28 mouse cellular contexts compared by ENCODE assay signal in the genomic region with DNA sequence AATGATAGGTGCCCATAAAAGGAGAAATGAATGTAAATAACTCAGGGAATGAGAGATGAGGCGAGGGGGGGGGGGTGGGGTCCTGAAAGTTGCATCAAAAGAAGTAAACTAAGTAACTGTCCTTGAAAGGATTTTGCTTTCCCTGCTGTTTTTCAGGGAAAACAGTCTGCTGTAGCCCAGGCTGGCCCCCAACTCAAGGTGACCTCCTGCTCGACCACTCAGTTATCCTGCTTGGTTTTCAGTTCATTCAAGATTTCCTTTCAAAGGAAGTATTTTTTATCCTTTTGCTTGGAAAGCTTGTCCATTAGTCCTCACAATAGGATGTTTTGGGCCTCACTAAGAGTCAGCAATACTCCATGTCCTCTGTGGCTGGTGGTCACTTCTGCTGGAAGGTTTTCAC.
DNase-seq lines count a peak whose midpoint lies in the region; ATAC-seq and TF ChIP-seq lines count a peak whose summit lies in the region.
"Had no signal": no experiment of that assay in that cellular context is flagged by ENCODE, and none has a peak within 500 bp of the region (broad histone marks: within the 10 kb centered on the region; RNA-seq: fewer than 3 reads in every experiment).

No protein-coding gene starts in this region.

- H3K9me3 ChIP-seq in heart, embryonic 10.5 days: no peaks in the 10 kb centered on the region
- no peaks in the 10 kb centered on the region for H3K9me3 ChIP-seq in hindbrain, embryonic 13.5 days
- H3K9me3 ChIP-seq in hindbrain, postnatal 0 days (ENCODE audit: low read length): no peaks in the 10 kb centered on the region
- no peaks in the 10 kb centered on the region for H3K9me3 ChIP-seq in neural tube, embryonic 15.5 days (replicated peaks)
- no peaks in the 10 kb centered on the region for H3K9me3 ChIP-seq in midbrain, postnatal 0 days (ENCODE audit: low read length)
- H3K9me3 ChIP-seq: embryonic facial prominence, embryonic 12.5 days; forebrain, embryonic 12.5 days; G1E; kidney, embryonic 15.5 days; limb, embryonic 15.5 days; lung, embryonic 15.5 days; megakaryocyte, embryonic 14.5 days had no signal

- no peak for DNase-seq in heart, embryonic 10.5 days (ENCODE audit: low spot score)
- DNase-seq in heart, adult 18-20 months: no peak
- no peak for DNase-seq in hindbrain, postnatal 0 days (ENCODE audit: low spot score)
- DNase-seq in neural tube, embryonic 10.5 days (ENCODE audit: extremely low spot score, low spot score): no peak
- no peak for DNase-seq in midbrain, postnatal 0 days (ENCODE audit: low spot score)
- DNase-seq in natural killer cell, adult 2 months (ENCODE audit: low spot score in 2 of 2): no peak
- DNase-seq: B cell, adult 2 months; cerebellum, adult 11-12 months; cerebellum, postnatal 10 days; gastrocnemius, postnatal 10 days; kidney, adult 11 months; kidney, postnatal 36 days; left cerebral cortex, postnatal 4 days; right cerebral cortex, adult 18-20 months; right cerebral cortex, postnatal 4 days; thymus, postnatal 14 days had no signal

- 83% methylated on average over 2 of the region's 2 CpGs for WGBS in heart, embryonic 10.5 days
- 72% methylated on average over 2 of the region's 2 CpGs for WGBS in hindbrain, embryonic 13.5 days
- 80% methylated on average over 2 of the region's 2 CpGs for WGBS in hindbrain, postnatal 0 days
- 70% methylated on average over 2 of the region's 2 CpGs for WGBS in neural tube, embryonic 15.5 days
- WGBS in midbrain, postnatal 0 days: 74% methylated on average over 2 of the region's 2 CpGs

- peaks cover 20% of the 10 kb centered on the region for H3K4me1 ChIP-seq in heart, embryonic 10.5 days
- H3K4me1 ChIP-seq in hindbrain, embryonic 13.5 days (replicated peaks): peaks cover 33% of the 10 kb centered on the region
- 0 out of 2 replicates have a peak, but pooled peaks cover 10% of the 10 kb centered on the region for H3K4me1 ChIP-seq in hindbrain, postnatal 0 days (ENCODE audit: insufficient read depth, low read length)
- H3K4me1 ChIP-seq in neural tube, embryonic 15.5 days: peaks cover 24% of the 10 kb centered on the region
- H3K4me1 ChIP-seq in midbrain, postnatal 0 days (ENCODE audit: insufficient read depth, low read length): peaks cover 10% of the 10 kb centered on the region
- H3K4me1 ChIP-seq: embryonic facial prominence, embryonic 12.5 days; limb, embryonic 15.5 days; megakaryocyte, embryonic 14.5 days had no signal

- no peaks in the 10 kb centered on the region for H3K27me3 ChIP-seq in heart, embryonic 10.5 days (ENCODE audit: insufficient read depth, poor library complexity, severe bottlenecking)
- H3K27me3 ChIP-seq in hindbrain, embryonic 13.5 days: no peaks in the 10 kb centered on the region
- no peaks in the 10 kb centered on the region for H3K27me3 ChIP-seq in hindbrain, postnatal 0 days (ENCODE audit: insufficient read depth, low read length)
- H3K27me3 ChIP-seq in neural tube, embryonic 15.5 days (replicated peaks): no peaks in the 10 kb centered on the region
- H3K27me3 ChIP-seq in midbrain, postnatal 0 days (ENCODE audit: insufficient read depth, low read length): no peaks in the 10 kb centered on the region
- H3K27me3 ChIP-seq: CH12.LX; embryonic facial prominence, embryonic 12.5 days; forebrain, embryonic 12.5 days; kidney, embryonic 15.5 days; limb, embryonic 15.5 days; lung, embryonic 15.5 days; Patski had no signal

- no peak for ATAC-seq in hindbrain, embryonic 13.5 days (ENCODE audit: low FRiP score)
- no peak for ATAC-seq in hindbrain, postnatal 0 days
- no peak for ATAC-seq in neural tube, embryonic 15.5 days (ENCODE audit: low FRiP score)
- ATAC-seq in midbrain, postnatal 0 days (ENCODE audit: low FRiP score): no peak
- ATAC-seq: Patski had no signal

- no peak overlapping the region for H3K4me2 ChIP-seq in hindbrain, embryonic 13.5 days
- no peak overlapping the region for H3K4me2 ChIP-seq in hindbrain, postnatal 0 days (ENCODE audit: low read depth, low read length)
- no peak overlapping the region for H3K4me2 ChIP-seq in neural tube, embryonic 15.5 days
- H3K4me2 ChIP-seq in midbrain, postnatal 0 days (ENCODE audit: low read depth, low read length, poor library complexity, severe bottlenecking): no peak overlapping the region
- H3K4me2 ChIP-seq: embryonic facial prominence, embryonic 12.5 days; forebrain, embryonic 12.5 days; limb, embryonic 15.5 days; lung, embryonic 15.5 days had no signal

- no peak overlapping the region for H3K4me3 ChIP-seq in heart, embryonic 10.5 days
- H3K4me3 ChIP-seq in hindbrain, embryonic 13.5 days: no peak overlapping the region
- no peak overlapping the region for H3K4me3 ChIP-seq in hindbrain, postnatal 0 days (ENCODE audit: low read length)
- no peak overlapping the region for H3K4me3 ChIP-seq in neural tube, embryonic 15.5 days (replicated peaks)
- no peak overlapping the region for H3K4me3 ChIP-seq in midbrain, postnatal 0 days (ENCODE audit: low read depth, low read length)
- H3K4me3 ChIP-seq: embryonic facial prominence, embryonic 12.5 days; forebrain, embryonic 12.5 days; kidney, embryonic 15.5 days; limb, embryonic 15.5 days; lung, embryonic 15.5 days; megakaryocyte, embryonic 14.5 days had no signal

- H3K36me3 ChIP-seq in heart, embryonic 10.5 days: no peaks in the 10 kb centered on the region
- no peaks in the 10 kb centered on the region for H3K36me3 ChIP-seq in hindbrain, embryonic 13.5 days
- H3K36me3 ChIP-seq in hindbrain, postnatal 0 days (ENCODE audit: insufficient read depth, low read length): no peaks in the 10 kb centered on the region
- no peaks in the 10 kb centered on the region for H3K36me3 ChIP-seq in neural tube, embryonic 15.5 days
- no peaks in the 10 kb centered on the region for H3K36me3 ChIP-seq in midbrain, postnatal 0 days (ENCODE audit: insufficient read depth, low read length)
- H3K36me3 ChIP-seq: embryonic facial prominence, embryonic 12.5 days; forebrain, embryonic 12.5 days; G1E; kidney, embryonic 15.5 days; limb, embryonic 15.5 days; lung, embryonic 15.5 days had no signal

- no peak for TF ChIP-seq CTCF in hindbrain, postnatal 0 days (IDR thresholded peaks at IDR 0.05; ENCODE audit: low read depth)
- TF ChIP-seq CTCF in midbrain, postnatal 0 days (IDR thresholded peaks at IDR 0.05): no peak

- peak overlapping the region; percentile 59 for H3K27ac ChIP-seq in heart, embryonic 10.5 days
- peak overlapping the region; percentile 67 for H3K27ac ChIP-seq in hindbrain, embryonic 13.5 days
- no peak overlapping the region for H3K27ac ChIP-seq in hindbrain, postnatal 0 days
- peak overlapping the region; percentile 71; the same call in 1 of the 2 replicates for H3K27ac ChIP-seq in neural tube, embryonic 15.5 days (replicated peaks)
- peak overlapping the region; percentile 72; the same call in 1 of the 2 replicates for H3K27ac ChIP-seq in midbrain, postnatal 0 days (ENCODE audit: low read depth, low read length)
- H3K27ac ChIP-seq: embryonic facial prominence, embryonic 12.5 days; limb, embryonic 15.5 days; liver, embryonic 14.5 days; lung, embryonic 15.5 days had no signal

- no peak overlapping the region for H3K9ac ChIP-seq in hindbrain, embryonic 13.5 days
- H3K9ac ChIP-seq in hindbrain, postnatal 0 days (replicated peaks; ENCODE audit: low read length): no peak overlapping the region
- no peak overlapping the region for H3K9ac ChIP-seq in neural tube, embryonic 15.5 days (replicated peaks)
- no peak overlapping the region for H3K9ac ChIP-seq in midbrain, postnatal 0 days (replicated peaks; ENCODE audit: low read length, poor library complexity, severe bottlenecking)
- H3K9ac ChIP-seq: embryonic facial prominence, embryonic 12.5 days; forebrain, embryonic 12.5 days; kidney, embryonic 15.5 days; limb, embryonic 15.5 days; liver, embryonic 14.5 days; lung, embryonic 15.5 days had no signal
